Mouse (Mus musculus) G1E (cell line): Measurements from ENCODE around the gene Grip1. TPM values are rescaled to one million over a fixed set of nuclear protein-coding genes. Genes with fewer than 3 reads are reported as not detected.

Experiments
- ATAC-seq: 2 replicates; pipeline ENCODE4 v1.8.0; 2016; ENCODE audit warnings: mild to moderate bottlenecking; ENCODE audit not compliant: insufficient number of reproducible peaks, poor library complexity, low FRiP score, severe bottlenecking; ENCODE audit errors: extremely low read depth
- DNase-seq: peaks from one replicate; pipeline ENCODE4 v3.0.0; 2012; ENCODE audit warnings: low spot score
- H3K27me3 ChIP-seq: 2 replicates; pipeline ENCODE4 v1.6.1; 2012; ENCODE audit warnings: mild to moderate bottlenecking, low read length, inconsistent platforms; ENCODE audit not compliant: insufficient read depth
- H3K36me3 ChIP-seq: replicated peaks from 2 replicates; pipeline ENCODE3; 2012; ENCODE audit warnings: mild to moderate bottlenecking, inconsistent platforms
- H3K4me1 ChIP-seq: 2 replicates; pipeline ENCODE4 v1.6.1; 2012; ENCODE audit warnings: low read depth, low read length, inconsistent platforms, mixed read lengths; ENCODE audit not compliant: insufficient read depth
- H3K4me3 ChIP-seq: 2 replicates; pipeline ENCODE4 v1.5.1; 2012; ENCODE audit warnings: low read depth, mild to moderate bottlenecking, inconsistent platforms, low read length, moderate library complexity, mixed read lengths
- H3K9me3 ChIP-seq: replicated peaks from 2 replicates; pipeline ENCODE4 v1.6.1; 2012; ENCODE audit warnings: inconsistent platforms
- CTCF ChIP-seq: IDR thresholded peaks from 2 replicates; pipeline ENCODE4 v1.5.1; 2012; ENCODE audit warnings: low read depth, low read length, inconsistent platforms, mixed read lengths
- GATA1 ChIP-seq: IDR thresholded peaks from 2 replicates; pipeline ENCODE4 v1.6.1; 2012; ENCODE audit warnings: borderline replicate concordance, low read length, inconsistent platforms, mixed read lengths
- GATA2 ChIP-seq: IDR thresholded peaks from 2 replicates; pipeline ENCODE4 v1.6.1; 2012; ENCODE audit warnings: low read depth, low read length, inconsistent platforms, borderline replicate concordance
- POLR2AphosphoS5 ChIP-seq: IDR thresholded peaks from 2 replicates; pipeline ENCODE4 v1.6.1; 2012; ENCODE audit warnings: low read depth, low read length, inconsistent platforms; ENCODE audit not compliant: insufficient replicate concordance
- TAL1 ChIP-seq: conservative IDR thresholded peaks from 2 replicates; pipeline ENCODE4 v1.6.1; 2012; ENCODE audit warnings: low read depth, low read length, inconsistent platforms, mixed read lengths
- polyA plus RNA-seq: library from polyadenylated mRNA; stranded (reverse); fragments of >175 nt; gene quantifications from 2 replicates; pipeline ENCODE4 v1.2.3, GENCODE M21; 2012
- total RNA-seq, 2 experiments: library from RNA; stranded (forward) in 1 of 2; stranded (reverse) in 1 of 2; fragments of 200-1000 nt in 1 of 2; fragments of >200 nt in 1 of 2; fragmentation: Nextera tagmentation in 1 of 2; gene quantifications; 2 replicates each; pipeline ENCODE4 v1.2.3; 2014 to 2017

The Grip1 gene
- total and polyA plus RNA-seq, 3 experiments = 0.11 TPM; not detected in 2

- no peaks in the 10 kb centered on the region for H3K27me3 ChIP-seq
- peaks cover 57% of the 10 kb centered on the region for H3K9me3 ChIP-seq
- no peaks in the 10 kb centered on the region for H3K36me3 ChIP-seq
- no peak for ATAC-seq
- TF ChIP-seq POLR2AphosphoS5 (no peak), TAL1 (no peak), GATA1 (no peak), GATA2 (no peak), CTCF (no peak)
- no peak for DNase-seq
- H3K4me3 ChIP-seq = no peak overlapping the region
- H3K4me1 ChIP-seq = no peaks in the 10 kb centered on the region
Observed at GRCm38 (mm10) chr10:119547875-119548274, 94.2 kb downstream of the Grip1 start.

GRCm38 (mm10) chr10:119548774-119549173, 95.1 kb downstream of the Grip1 start:
- H3K36me3 ChIP-seq = no peaks in the 10 kb centered on the region
- no peak for TF ChIP-seq GATA2
- TF ChIP-seq TAL1 = no peak
- no peak for TF ChIP-seq GATA1
- TF ChIP-seq POLR2AphosphoS5 = no peak
- TF ChIP-seq CTCF = no peak
- DNase-seq = no peak
- H3K27me3 ChIP-seq = no peaks in the 10 kb centered on the region
- no peak overlapping the region for H3K4me3 ChIP-seq
- H3K9me3 ChIP-seq = peaks cover 56% of the 10 kb centered on the region
- no peak for ATAC-seq
- no peaks in the 10 kb centered on the region for H3K4me1 ChIP-seq

- Histone ChIP-seq H3K4me1 (no peaks in the 10 kb centered on the region), H3K36me3 (no peaks in the 10 kb centered on the region), H3K27me3 (no peaks in the 10 kb centered on the region), H3K4me3 (no peak overlapping the region), H3K9me3 (peaks cover 52% of the 10 kb centered on the region)
- ATAC-seq (no peak), DNase-seq (no peak)
- TF ChIP-seq GATA1 (no peak), TAL1 (no peak), POLR2AphosphoS5 (no peak), CTCF (no peak), GATA2 (no peak)
Observed at GRCm38 (mm10) chr10:119550630-119551029, 97.0 kb downstream of the Grip1 start.

GRCm38 (mm10) chr10:119556346-119556745, 102.7 kb downstream of the Grip1 start:
- Histone ChIP-seq H3K27me3 (no peaks in the 10 kb centered on the region), H3K9me3 (peaks cover 40% of the 10 kb centered on the region), H3K36me3 (no peaks in the 10 kb centered on the region), H3K4me1 (no peaks in the 10 kb centered on the region), H3K4me3 (no peak overlapping the region)
- DNase-seq (no peak), ATAC-seq (no peak)
- TF ChIP-seq GATA1 = no peak
- TF ChIP-seq CTCF = no peak
- TF ChIP-seq TAL1 = no peak
- no peak for TF ChIP-seq POLR2AphosphoS5
- no peak for TF ChIP-seq GATA2

- Histone ChIP-seq H3K9me3 (peaks cover 35% of the 10 kb centered on the region), H3K36me3 (no peaks in the 10 kb centered on the region), H3K4me3 (no peak overlapping the region), H3K4me1 (no peaks in the 10 kb centered on the region), H3K27me3 (no peaks in the 10 kb centered on the region)
- TF ChIP-seq POLR2AphosphoS5 = no peak
- DNase-seq = no peak
- no peak for ATAC-seq
Observed at GRCm38 (mm10) chr10:119558432-119558831, 104.8 kb downstream of the Grip1 start.

GRCm38 (mm10) chr10:119564862-119565261, 111.2 kb downstream of the Grip1 start:
- H3K9me3 ChIP-seq = peaks cover 39% of the 10 kb centered on the region
- TF ChIP-seq GATA1 (no peak), GATA2 (no peak), POLR2AphosphoS5 (no peak), CTCF (no peak), TAL1 (no peak)
- no peak for DNase-seq
- H3K4me3 ChIP-seq = no peak overlapping the region
- ATAC-seq = no peak
- no peaks in the 10 kb centered on the region for H3K36me3 ChIP-seq
- H3K4me1 ChIP-seq = no peaks in the 10 kb centered on the region
- no peaks in the 10 kb centered on the region for H3K27me3 ChIP-seq

- Histone ChIP-seq H3K27me3 (no peaks in the 10 kb centered on the region), H3K9me3 (peaks cover 46% of the 10 kb centered on the region), H3K36me3 (no peaks in the 10 kb centered on the region), H3K4me3 (no peak overlapping the region), H3K4me1 (no peaks in the 10 kb centered on the region)
- no peak for DNase-seq
- TF ChIP-seq GATA1 (no peak), POLR2AphosphoS5 (no peak), CTCF (no peak), GATA2 (no peak), TAL1 (no peak)
- ATAC-seq = no peak
Observed at GRCm38 (mm10) chr10:119573134-119573533, 119.5 kb downstream of the Grip1 start.
